38 mouse cellular contexts compared by ENCODE assay signal in genomic region chr11:116591621-116592020, GRCm38 (mm10). TPM values are rescaled to one million over a fixed set of nuclear protein-coding genes. Genes with fewer than 3 reads are reported as not detected.
"Had no signal": no experiment of that assay in that cellular context is flagged by ENCODE, and none has a peak within 500 bp of the region (broad histone marks: within the 10 kb centered on the region; RNA-seq: fewer than 3 reads in every experiment).

No protein-coding gene starts in this region.

- H3K9ac ChIP-seq: limb, embryonic 12.5 days; limb, embryonic 13.5 days; limb, embryonic 15.5 days; liver, embryonic 12.5 days; liver, embryonic 13.5 days; liver, embryonic 14.5 days; liver, embryonic 15.5 days; liver, postnatal 0 days; lung, embryonic 14.5 days; lung, embryonic 15.5 days; midbrain, embryonic 12.5 days; midbrain, embryonic 13.5 days; midbrain, embryonic 15.5 days; neural tube, embryonic 12.5 days had no signal

- H3K9me3 ChIP-seq: limb, embryonic 12.5 days; limb, embryonic 13.5 days; limb, embryonic 15.5 days; liver, embryonic 12.5 days; liver, embryonic 13.5 days; liver, embryonic 15.5 days; lung, embryonic 15.5 days; megakaryocyte, embryonic 14.5 days; midbrain, embryonic 10.5 days; midbrain, embryonic 12.5 days; midbrain, embryonic 13.5 days; midbrain, embryonic 15.5 days; neural tube, embryonic 12.5 days had no signal

- H3K4me2 ChIP-seq: limb, embryonic 12.5 days; limb, embryonic 13.5 days; limb, embryonic 15.5 days; liver, embryonic 11.5 days; liver, embryonic 12.5 days; liver, embryonic 13.5 days; liver, embryonic 15.5 days; lung, embryonic 14.5 days; lung, embryonic 15.5 days; midbrain, embryonic 11.5 days; midbrain, embryonic 12.5 days; midbrain, embryonic 13.5 days; midbrain, embryonic 15.5 days had no signal

- H3K27me3 ChIP-seq: lung, embryonic 15.5 days; midbrain, embryonic 13.5 days; neural tube, embryonic 12.5 days had no signal

- H3K4me3 ChIP-seq: limb, embryonic 12.5 days; limb, embryonic 13.5 days; limb, embryonic 15.5 days; liver, embryonic 12.5 days; liver, embryonic 13.5 days; liver, embryonic 15.5 days; lung, embryonic 15.5 days; megakaryocyte, embryonic 14.5 days; midbrain, embryonic 10.5 days; midbrain, embryonic 12.5 days; midbrain, embryonic 13.5 days; midbrain, embryonic 15.5 days; myocyte; neural tube, embryonic 12.5 days had no signal

- H3K36me3 ChIP-seq: limb, embryonic 13.5 days; lung, embryonic 15.5 days; midbrain, embryonic 10.5 days; midbrain, embryonic 12.5 days; midbrain, embryonic 13.5 days; midbrain, embryonic 15.5 days; neural tube, embryonic 12.5 days had no signal

- DNase-seq: left cerebral cortex, postnatal 4 days; liver; liver, embryonic 13.5 days; liver, postnatal 0 days; lung, adult 18-20 months; lung, adult 2 months; lung, embryonic 14.5 days; lung, postnatal 10 days; lung, postnatal 14 days; lung, postnatal 36 days; lung, postnatal 4 days; midbrain, embryonic 14.5 days had no signal

- H3K27ac ChIP-seq: limb, embryonic 12.5 days; limb, embryonic 13.5 days; limb, embryonic 15.5 days; liver, embryonic 12.5 days; liver, embryonic 13.5 days; liver, embryonic 14.5 days; liver, embryonic 15.5 days; lung, embryonic 15.5 days; macrophage; midbrain, embryonic 10.5 days; midbrain, embryonic 12.5 days; midbrain, embryonic 13.5 days; midbrain, embryonic 15.5 days; neural tube, embryonic 12.5 days had no signal

RNA-seq across cellular contexts. Expression of gene Aanat, which starts 5.4 kb away (rescaled TPM):
- total RNA-seq: liver, adult 2 months; megakaryocyte progenitor cell, adult 5-6 weeks; megakaryocyte, adult 5-6 weeks; megakaryocyte-erythroid progenitor cell, adult 5-6 weeks; monocyte, adult 5-6 weeks had no signal
- polyA plus RNA-seq: limb, embryonic 12.5 days; limb, embryonic 13.5 days; limb, embryonic 15.5 days; liver, adult 2 months; liver, embryonic 11.5 days; liver, embryonic 12.5 days; liver, embryonic 13.5 days; liver, embryonic 14.5 days; liver, embryonic 15.5 days; liver, embryonic 16.5 days; liver, postnatal 0 days; lung, adult 2 months; lung, embryonic 14.5 days; lung, embryonic 15.5 days; lung, embryonic 16.5 days; lung, postnatal 0 days; macrophage; midbrain, embryonic 10.5 days; midbrain, embryonic 11.5 days; myocyte; neural tube, embryonic 11.5 days; neural tube, embryonic 12.5 days had no signal
